Mouse (Mus musculus): ENCODE measurements around the gene Aspg.

DNA sequence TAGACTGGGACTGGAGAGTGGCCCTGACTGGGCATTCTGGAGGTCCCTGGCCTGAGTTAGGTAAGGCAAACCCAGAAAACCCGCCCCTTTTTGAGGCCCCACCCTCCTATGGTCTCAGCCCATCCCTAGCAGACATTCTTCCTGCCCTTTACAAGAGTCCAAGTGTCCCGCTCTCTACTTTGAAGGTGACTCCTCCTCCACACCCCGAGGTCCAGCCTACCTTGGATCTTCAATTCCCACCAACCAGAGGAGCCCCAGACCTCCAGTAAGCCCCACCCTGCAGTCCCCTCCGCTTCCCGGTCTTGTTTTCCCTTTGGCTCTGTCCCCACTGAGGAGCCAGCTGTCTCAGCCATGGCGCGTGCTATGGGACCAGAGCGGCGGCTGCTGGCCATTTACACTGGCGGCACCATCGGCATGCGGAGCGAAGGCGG, at the start of gene Aspg:
- TF ChIP-seq POLR2A (IDR thresholded peaks at IDR 0.05; ENCODE audit: low read depth, low read length) (no peak), CTCF (IDR thresholded peaks at IDR 0.05; ENCODE audit: borderline replicate concordance, insufficient read depth, low read length) (no peak)

Measured in embryonic fibroblast, embryonic 13.5 days (primary cell).